Mouse (Mus musculus) megakaryocyte, embryonic 14.5 days (primary cell): ENCODE results near the gene Ak5.

ENCODE experiments used
- FLI1 ChIP-seq: IDR thresholded peaks from 2 replicates; pipeline ENCODE4 v1.6.1; 2012; ENCODE audit warnings: low read length, inconsistent platforms, mixed read lengths
- GATA1 ChIP-seq: IDR thresholded peaks from 3 replicates; pipeline ENCODE4 v1.6.1; 2012; ENCODE audit warnings: mixed read lengths, low read length, inconsistent platforms, borderline replicate concordance

- no peak for TF ChIP-seq GATA1
- TF ChIP-seq FLI1: no peak
Measured at GRCm38 (mm10) chr3:152579984-152580591, 88.1 kb downstream of the Ak5 start.
